Mouse (Mus musculus) T-cell, adult 66 days (primary cell): ENCODE data around the gene Gja4. TPM values are rescaled to one million over a fixed set of nuclear protein-coding genes. Genes with fewer than 3 reads are reported as not detected.

Experiments used
- total RNA-seq, 2 experiments: library from RNA; stranded (reverse); gene quantifications; 3 replicates in 1 of 2; 4 replicates in 1 of 2; pipeline ENCODE4 v1.2.4; 2023

The Gja4 gene
- total RNA-seq = not detected

GRCm38 (mm10) chr4:127313861-127314260 is at the start of gene Gja4:
Gene Gja4 (minus strand): TSS chr4:127314039.

GRCm38 (mm10) chr4:127358018-127358417 is 44.2 kb upstream of the Gja4 start, which contains the start of gene Gjb5:
Gene Gjb5 (minus strand): TSS chr4:127358181.

DNA sequence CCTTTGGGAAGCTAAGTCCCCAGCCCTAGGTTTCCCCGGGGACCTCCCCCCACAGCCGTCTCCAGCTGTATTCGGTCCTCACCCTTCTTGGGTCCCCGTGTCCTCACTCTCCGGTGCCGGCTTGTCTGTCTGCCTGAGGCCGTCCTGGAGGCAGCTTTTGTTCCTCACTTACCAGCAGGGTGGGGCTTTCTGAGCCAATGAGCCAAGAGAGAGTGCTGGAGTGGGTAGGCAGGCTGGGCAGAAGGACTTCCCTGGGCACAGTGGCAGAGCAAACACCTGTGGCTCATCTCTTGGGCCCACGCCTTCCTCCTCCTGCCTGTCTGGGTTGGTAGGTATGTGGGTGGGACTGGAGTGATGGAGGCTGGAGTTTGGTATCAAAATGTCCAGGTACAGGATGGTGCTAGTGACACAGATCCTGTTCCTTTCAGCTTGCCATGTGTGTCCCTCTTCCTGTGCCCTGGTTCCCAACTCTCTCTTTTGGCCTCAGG is 40.2 kb upstream of the Gja4 start, which contains the start of gene Gjb4:
Gene Gjb4 (minus strand): TSS at position 131 of the 488 bp plus-strand sequence.

GRCm38 (mm10) chr4:127330181-127331100 is 16.6 kb upstream of the Gja4 start, which contains the start of gene Gjb3:
Gene Gjb3 (minus strand): TSS chr4:127330844.

Other genes starting within 250 kb of the Gja4 start
- 10 to 100 TPM; 16.3 to 20.9 TPM for gene Zmym6, start 236.7 kb downstream of the Gja4 start, total RNA-seq
- gene Tmem35b, start 190.3 kb downstream of the Gja4 start, total RNA-seq = 1 to 10 TPM; 5.2 to 7.5 TPM
- gene Dlgap3, start 144.8 kb downstream of the Gja4 start, total RNA-seq = under 1 TPM; 0.18 to 0.23 TPM
- gene Smim12, start 70.3 kb downstream of the Gja4 start, total RNA-seq = 10 to 100 TPM; 24.1 to 26.4 TPM
- not detected for gene Gjb3, start 16.8 kb upstream of the Gja4 start, total RNA-seq
- not detected for gene Gjb4, start 40.0 kb upstream of the Gja4 start, total RNA-seq
- gene Gjb5, start 44.1 kb upstream of the Gja4 start, total RNA-seq = not detected